Mouse (Mus musculus): ENCODE data around the gene Etv1. TPM values are rescaled to one million over a fixed set of nuclear protein-coding genes. Genes with fewer than 3 reads are reported as not detected.
A peak's percentile ranks its signal among the peaks of the same experiment; 100 is the strongest.
"Not testable (repeated sequence)": the region's sequence is repeated elsewhere in the genome, so short reads cannot be mapped to it uniquely, and the experiment has no call there.

Gene Etv1
- polyA plus RNA-seq, 1 experiment from 2014 or later, result 24.8 TPM

DNA sequence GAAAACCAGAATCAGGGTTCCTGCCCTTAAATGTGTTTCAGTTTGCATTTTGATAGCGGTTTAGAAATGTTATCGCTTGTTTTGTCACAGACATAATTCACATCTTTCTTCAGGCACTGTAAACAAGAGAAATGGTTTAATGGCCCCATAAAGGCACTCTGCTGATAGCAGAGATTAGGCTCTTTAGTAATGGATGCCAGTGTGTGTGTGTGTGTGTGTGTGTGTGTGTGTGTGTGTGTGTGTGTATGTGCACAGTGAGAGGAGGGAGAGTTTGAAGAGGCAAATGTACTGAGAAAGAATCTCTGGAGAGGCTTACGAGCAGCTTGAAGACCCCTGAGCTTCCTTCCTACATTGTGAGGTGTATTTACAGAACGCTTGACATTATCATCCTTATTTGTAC lies 41.5 kb downstream of the Etv1 start:
- no peak for ATAC-seq (ENCODE audit: extremely low read depth, insufficient number of reproducible peaks, low FRiP score, low TSS enrichment)
- WGBS, result 63% methylated on average over 4 of the region's 4 CpGs
- H3K4me1 ChIP-seq, result no peaks in the 10 kb centered on the region; the same call in 1 of the 2 replicates

DNA sequence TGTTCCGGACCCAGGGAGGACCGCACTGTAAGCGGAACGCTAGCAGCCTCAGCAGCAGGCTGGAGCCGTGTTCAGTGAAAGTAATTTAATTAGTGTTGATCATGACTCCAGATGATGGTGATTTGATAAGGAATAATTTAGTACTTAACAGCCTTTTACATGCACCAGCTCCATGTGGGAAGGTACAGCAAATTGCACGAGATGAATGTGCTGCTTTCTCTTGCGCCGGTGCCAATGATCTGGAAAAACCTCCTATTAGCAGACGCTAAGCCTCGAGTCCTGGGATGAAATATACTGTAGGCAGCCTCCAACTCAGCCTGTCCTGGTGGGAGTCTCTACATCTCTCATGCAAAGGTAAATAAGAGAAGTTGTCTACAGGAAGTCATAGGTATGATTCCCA lies 45.2 kb downstream of the Etv1 start:
- no peak overlapping the region for H3K27ac ChIP-seq (replicated peaks)
- 88% methylated on average over 10 of the region's 10 CpGs for WGBS
- no peak overlapping the region for H3K9ac ChIP-seq
- H3K27me3 ChIP-seq (replicated peaks), result no peaks in the 10 kb centered on the region
- no peak overlapping the region for H3K4me2 ChIP-seq
- H3K9me3 ChIP-seq, result no peaks in the 10 kb centered on the region
- no peak overlapping the region for H3K4me3 ChIP-seq
- ATAC-seq (ENCODE audit: extremely low read depth, insufficient number of reproducible peaks, low FRiP score, low TSS enrichment), result no peak
- H3K4me1 ChIP-seq, result no peaks in the 10 kb centered on the region; the same call in 1 of the 2 replicates
- H3K36me3 ChIP-seq, result peaks cover 5% of the 10 kb centered on the region; the same call in 1 of the 2 replicates

More for the DNA sequence above, 41.5 kb downstream of the Etv1 start:
- no peak overlapping the region for H3K27ac ChIP-seq (replicated peaks)
- H3K9me3 ChIP-seq, result no peaks in the 10 kb centered on the region
- H3K4me3 ChIP-seq, result no peak overlapping the region
- H3K27me3 ChIP-seq (replicated peaks), result no peaks in the 10 kb centered on the region
- peaks cover 5% of the 10 kb centered on the region; the same call in 1 of the 2 replicates for H3K36me3 ChIP-seq
- H3K4me2 ChIP-seq, result no peak overlapping the region
- H3K9ac ChIP-seq, result no peak overlapping the region

GRCm38 (mm10) chr12:38832981-38833380 lies 53.8 kb downstream of the Etv1 start:
- Histone ChIP-seq H3K36me3 (peaks cover 29% of the 10 kb centered on the region), H3K27ac (replicated peaks) (no peak overlapping the region), H3K4me1 (no peaks in the 10 kb centered on the region), H3K9me3 (no peaks in the 10 kb centered on the region), H3K4me2 (no peak overlapping the region), H3K4me3 (no peak overlapping the region), H3K9ac (no peak overlapping the region), H3K27me3 (replicated peaks) (no peaks in the 10 kb centered on the region)
- ATAC-seq (ENCODE audit: extremely low read depth, insufficient number of reproducible peaks, low FRiP score, low TSS enrichment), result no peak
- WGBS, result 92% methylated on average over 10 of the region's 10 CpGs

GRCm38 (mm10) chr12:38834581-38834980 lies 55.4 kb downstream of the Etv1 start:
- Histone ChIP-seq H3K4me2 (no peak overlapping the region), H3K27ac (replicated peaks) (no peak overlapping the region), H3K27me3 (replicated peaks) (no peaks in the 10 kb centered on the region), H3K9me3 (no peaks in the 10 kb centered on the region), H3K4me3 (no peak overlapping the region), H3K9ac (no peak overlapping the region), H3K36me3 (peaks cover 29% of the 10 kb centered on the region), H3K4me1 (no peaks in the 10 kb centered on the region)
- no peak for ATAC-seq (ENCODE audit: extremely low read depth, insufficient number of reproducible peaks, low FRiP score, low TSS enrichment)
- 85% methylated on average over 4 of the region's 4 CpGs for WGBS

- not testable (repeated sequence) for H3K9me3 ChIP-seq; H3K4me3 ChIP-seq; H3K9ac ChIP-seq; H3K27me3 ChIP-seq (replicated peaks); ATAC-seq (ENCODE audit: extremely low read depth, insufficient number of reproducible peaks, low FRiP score, low TSS enrichment); H3K27ac ChIP-seq (replicated peaks); H3K4me1 ChIP-seq; H3K4me2 ChIP-seq
- H3K36me3 ChIP-seq, result peaks cover 29% of the 10 kb centered on the region
- 85% methylated on average over 8 of the region's 8 CpGs for WGBS
These were observed 55.8 kb downstream of the Etv1 start for GRCm38 (mm10) chr12:38834986-38835385.

DNA sequence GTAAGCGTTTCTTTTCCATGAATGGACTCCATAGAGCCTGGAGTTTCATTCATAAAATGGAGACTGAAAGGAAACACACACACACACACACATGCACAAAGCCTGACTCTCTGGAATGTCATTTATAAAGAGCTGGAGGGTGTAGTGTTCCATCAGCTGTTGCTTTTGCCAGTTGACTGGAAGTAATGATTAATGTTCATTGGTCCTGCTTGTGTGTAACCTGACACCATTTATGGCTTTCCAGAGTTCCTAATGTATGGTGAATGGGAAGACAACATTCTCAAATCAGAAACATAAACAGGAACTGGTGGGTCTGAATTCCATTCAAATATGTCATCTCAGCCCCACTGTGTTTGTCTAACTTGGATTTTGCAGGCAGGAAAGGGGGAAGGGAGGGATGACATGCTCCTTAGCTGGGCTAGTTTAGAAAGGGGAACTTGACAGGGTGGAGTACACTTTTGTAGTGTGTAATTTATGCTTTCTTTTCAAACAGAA lies 64.7 kb downstream of the Etv1 start:
- Histone ChIP-seq H3K36me3 (no peaks in the 10 kb centered on the region), H3K9me3 (no peaks in the 10 kb centered on the region), H3K4me3 (no peak overlapping the region), H3K4me2 (no peak overlapping the region), H3K27ac (replicated peaks) (0 out of 2 replicates have a peak overlapping the region, but pooled peaks have one; percentile 8), H3K4me1 (peaks cover 13% of the 10 kb centered on the region), H3K9ac (no peak overlapping the region), H3K27me3 (replicated peaks) (no peaks in the 10 kb centered on the region)
- 28% methylated on average over 1 of the region's 1 CpGs for WGBS
- no peak for ATAC-seq (ENCODE audit: extremely low read depth, insufficient number of reproducible peaks, low FRiP score, low TSS enrichment)

GRCm38 (mm10) chr12:38847500-38848261 lies 68.5 kb downstream of the Etv1 start:
- WGBS, result 54% methylated on average over 6 of the region's 6 CpGs
- Histone ChIP-seq H3K4me2 (no peak overlapping the region), H3K9me3 (no peaks in the 10 kb centered on the region), H3K27ac (replicated peaks) (no peak overlapping the region), H3K27me3 (replicated peaks) (no peaks in the 10 kb centered on the region), H3K4me3 (no peak overlapping the region), H3K4me1 (peaks cover 14% of the 10 kb centered on the region), H3K36me3 (0 out of 2 replicates have a peak, but pooled peaks cover 5% of the 10 kb centered on the region), H3K9ac (no peak overlapping the region)
- ATAC-seq (ENCODE audit: extremely low read depth, insufficient number of reproducible peaks, low FRiP score, low TSS enrichment), result no peak

GRCm38 (mm10) chr12:38849994-38850393 lies 70.8 kb downstream of the Etv1 start:
- Histone ChIP-seq H3K36me3 (peaks cover 12% of the 10 kb centered on the region), H3K4me2 (no peak overlapping the region), H3K27me3 (replicated peaks) (no peaks in the 10 kb centered on the region), H3K9me3 (no peaks in the 10 kb centered on the region), H3K4me1 (0 out of 2 replicates have a peak, but pooled peaks cover 3% of the 10 kb centered on the region), H3K27ac (replicated peaks) (no peak overlapping the region), H3K9ac (no peak overlapping the region), H3K4me3 (no peak overlapping the region)
- WGBS, result 79% methylated on average over 5 of the region's 5 CpGs
- ATAC-seq (ENCODE audit: extremely low read depth, insufficient number of reproducible peaks, low FRiP score, low TSS enrichment), result no peak

GRCm38 (mm10) chr12:38854274-38854673 lies 75.1 kb downstream of the Etv1 start:
- Histone ChIP-seq H3K27me3 (replicated peaks) (no peaks in the 10 kb centered on the region), H3K4me3 (no peak overlapping the region), H3K27ac (replicated peaks) (no peak overlapping the region), H3K4me1 (no peaks in the 10 kb centered on the region), H3K9ac (no peak overlapping the region), H3K9me3 (no peaks in the 10 kb centered on the region), H3K4me2 (no peak overlapping the region), H3K36me3 (peaks cover 39% of the 10 kb centered on the region)
- WGBS, result 72% methylated on average over 5 of the region's 5 CpGs
- no peak for ATAC-seq (ENCODE audit: extremely low read depth, insufficient number of reproducible peaks, low FRiP score, low TSS enrichment)

- Histone ChIP-seq H3K9me3 (no peaks in the 10 kb centered on the region), H3K4me2 (no peak overlapping the region), H3K27me3 (replicated peaks) (no peaks in the 10 kb centered on the region), H3K9ac (no peak overlapping the region), H3K36me3 (peaks cover 42% of the 10 kb centered on the region), H3K4me1 (no peaks in the 10 kb centered on the region), H3K4me3 (no peak overlapping the region), H3K27ac (replicated peaks) (no peak overlapping the region)
- WGBS, result 81% methylated on average over 6 of the region's 6 CpGs
- no peak for ATAC-seq (ENCODE audit: extremely low read depth, insufficient number of reproducible peaks, low FRiP score, low TSS enrichment)
These were observed 75.6 kb downstream of the Etv1 start for GRCm38 (mm10) chr12:38854751-38855150.

GRCm38 (mm10) chr12:38859675-38860074 lies 80.5 kb downstream of the Etv1 start:
- H3K4me1 ChIP-seq, result peaks cover 7% of the 10 kb centered on the region; the same call in 1 of the 2 replicates
- H3K27me3 ChIP-seq (replicated peaks), result no peaks in the 10 kb centered on the region
- no peak overlapping the region for H3K4me3 ChIP-seq
- peaks cover 34% of the 10 kb centered on the region for H3K36me3 ChIP-seq
- no peak for ATAC-seq (ENCODE audit: extremely low read depth, insufficient number of reproducible peaks, low FRiP score, low TSS enrichment)
- H3K27ac ChIP-seq (replicated peaks), result no peak overlapping the region
- no peak overlapping the region for H3K9ac ChIP-seq
- WGBS, result 86% methylated on average over 4 of the region's 4 CpGs
- no peaks in the 10 kb centered on the region for H3K9me3 ChIP-seq
- H3K4me2 ChIP-seq, result no peak overlapping the region
